Mouse (Mus musculus): ENCODE measurements at regions not wholly inside any gene's neighbourhood (a gene's known extent, or its start where the extent isn't known, plus 50 kb on each side); places are given as distances from the start of the nearest gene placed in this dataset.
"Not testable (repeated sequence)": the region's sequence is repeated elsewhere in the genome, so short reads cannot be mapped to it uniquely, and the experiment has no call there.

DNA sequence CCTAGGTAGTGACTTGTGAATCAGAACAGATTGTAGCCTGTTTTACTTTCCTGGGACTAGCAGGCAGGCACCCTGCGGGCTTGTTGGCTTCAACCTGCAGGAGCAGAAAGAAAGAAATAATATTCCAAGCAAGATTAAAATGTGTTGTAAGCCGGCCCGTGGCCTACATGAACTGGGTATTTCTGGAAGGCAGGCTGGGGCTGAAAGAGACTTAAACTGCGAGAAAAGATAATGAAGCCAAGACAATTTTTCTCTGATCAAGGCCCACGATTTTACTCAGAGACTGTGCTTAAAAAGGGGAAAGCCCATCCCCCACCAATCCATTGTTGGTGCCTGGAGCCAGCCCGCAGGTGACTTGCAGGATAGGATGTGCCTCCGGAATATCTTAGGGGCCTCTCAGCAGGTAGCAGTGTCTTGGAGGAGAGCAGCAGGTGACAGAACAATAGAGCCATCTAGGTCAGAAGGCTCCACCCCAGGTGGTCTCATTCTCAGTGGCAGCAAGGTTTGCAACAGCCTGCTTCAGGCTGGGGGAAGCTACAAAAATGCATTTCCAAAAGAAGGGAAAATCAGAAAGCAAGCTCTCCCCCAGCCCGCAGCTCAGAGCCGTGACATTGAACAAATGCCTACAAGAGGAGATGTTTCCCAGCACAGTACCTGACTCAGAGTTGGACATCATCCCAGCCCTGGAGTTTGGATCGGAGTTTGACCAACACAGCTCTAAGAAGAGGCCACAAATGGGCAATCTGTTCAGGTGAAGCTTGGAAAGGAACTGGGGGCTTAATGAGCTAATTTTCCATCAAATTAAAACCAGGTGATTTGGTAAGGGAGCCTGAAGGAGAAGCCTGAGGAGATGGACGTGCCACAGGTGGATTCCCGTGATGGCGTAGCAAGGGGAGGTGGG, 121.4 kb upstream of the Slc1a3 start:
- DNase-seq (ENCODE audit: low read depth, low spot score), result no peak

GRCm38 (mm10) chr15:8824861-8825260, 114.3 kb upstream of the Slc1a3 start:
- no peak for DNase-seq (ENCODE audit: low read depth, low spot score)

DNA sequence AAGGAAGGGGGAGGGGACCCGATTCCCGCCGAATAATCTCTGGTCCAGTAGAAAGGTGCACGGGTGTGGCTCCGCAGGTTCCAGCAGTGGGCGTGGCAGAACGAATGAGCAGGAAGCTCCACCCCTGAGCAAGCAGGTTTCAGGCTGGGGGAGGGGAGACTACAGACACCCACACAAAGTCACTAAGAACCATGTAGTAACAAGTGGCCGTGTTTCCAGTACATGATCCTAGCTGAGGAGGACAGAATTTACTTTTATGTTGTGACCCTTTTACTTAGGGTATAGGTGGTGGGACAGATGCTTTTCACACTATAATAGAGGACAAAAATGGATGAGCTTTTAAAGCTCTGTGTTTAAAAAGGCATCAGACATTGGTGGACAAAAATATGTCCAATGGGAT, 112.2 kb upstream of the Slc1a3 start:
- not testable (repeated sequence) for DNase-seq (ENCODE audit: low read depth, low spot score)

DNA sequence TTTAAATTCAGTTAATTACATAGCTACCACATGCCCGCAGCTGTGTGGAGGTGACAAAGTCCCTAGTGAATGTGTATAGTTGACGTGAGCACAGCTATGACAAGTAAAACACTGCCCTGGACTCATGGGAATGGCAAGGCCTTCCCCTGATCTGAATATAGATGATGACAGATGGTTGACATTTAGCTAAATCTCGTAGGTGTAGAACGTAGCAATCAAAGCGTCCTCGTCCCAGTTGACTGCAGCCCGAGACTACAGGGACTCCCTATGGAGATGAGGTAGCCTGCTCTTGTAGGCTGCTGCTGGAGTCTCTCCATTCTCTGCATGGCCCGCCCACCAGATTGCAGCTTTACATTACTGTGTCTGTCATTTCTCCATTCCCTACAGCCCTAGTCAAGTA, 107.0 kb upstream of the Slc1a3 start:
- no peak for DNase-seq (ENCODE audit: low read depth, low spot score)

GRCm38 (mm10) chr15:8816501-8817368, 106.2 kb upstream of the Slc1a3 start:
- DNase-seq (ENCODE audit: low read depth, low spot score), result peak; percentile 25

- no peak for DNase-seq (ENCODE audit: low read depth, low spot score)
Measured at GRCm38 (mm10) chr15:8815958-8816357, 105.4 kb upstream of the Slc1a3 start.

- peak; percentile 30 for DNase-seq (ENCODE audit: low read depth, low spot score)
Measured at GRCm38 (mm10) chr15:8815277-8815676, 104.7 kb upstream of the Slc1a3 start.

DNA sequence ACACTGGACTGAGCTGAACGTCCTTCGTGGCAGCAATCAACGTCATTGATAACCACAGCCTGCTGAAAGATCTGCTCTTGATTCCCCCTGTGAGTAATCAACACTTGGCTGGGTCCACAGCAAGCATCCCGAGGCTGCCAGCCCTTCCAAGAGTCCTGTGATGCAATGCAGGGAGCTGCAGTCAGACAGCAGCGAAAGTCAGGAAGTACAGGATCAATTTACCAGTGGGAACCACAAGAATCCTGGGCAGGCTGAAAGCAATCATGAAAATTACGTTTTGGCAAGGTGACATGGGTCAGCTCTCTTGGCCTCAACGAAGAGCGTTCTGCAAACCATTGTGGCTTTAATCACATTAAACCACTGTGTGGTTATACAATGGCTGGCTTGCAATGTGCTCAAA, 95.8 kb upstream of the Slc1a3 start:
- DNase-seq (ENCODE audit: low read depth, low spot score), result no peak

DNA sequence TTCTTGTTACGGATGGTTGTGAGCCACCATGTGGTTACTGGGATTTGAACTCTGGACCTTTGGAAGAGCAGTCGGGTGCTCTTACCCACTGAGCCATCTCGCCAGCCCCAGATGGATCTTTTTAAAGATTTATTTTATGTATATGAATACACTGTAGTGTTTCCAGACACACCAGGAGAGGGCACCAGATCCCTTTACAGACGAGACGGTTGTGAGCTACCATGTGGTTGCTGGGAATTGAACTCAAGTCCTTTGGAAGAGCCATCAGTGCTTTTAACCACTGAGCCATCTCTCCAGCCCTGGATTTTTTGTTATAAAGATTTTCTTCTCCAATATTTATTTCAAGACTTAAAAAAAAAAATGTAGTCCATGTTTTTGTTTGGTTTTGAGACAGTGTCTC, 95.0 kb upstream of the Slc1a3 start:
- not testable (repeated sequence) for DNase-seq (ENCODE audit: low read depth, low spot score)

DNA sequence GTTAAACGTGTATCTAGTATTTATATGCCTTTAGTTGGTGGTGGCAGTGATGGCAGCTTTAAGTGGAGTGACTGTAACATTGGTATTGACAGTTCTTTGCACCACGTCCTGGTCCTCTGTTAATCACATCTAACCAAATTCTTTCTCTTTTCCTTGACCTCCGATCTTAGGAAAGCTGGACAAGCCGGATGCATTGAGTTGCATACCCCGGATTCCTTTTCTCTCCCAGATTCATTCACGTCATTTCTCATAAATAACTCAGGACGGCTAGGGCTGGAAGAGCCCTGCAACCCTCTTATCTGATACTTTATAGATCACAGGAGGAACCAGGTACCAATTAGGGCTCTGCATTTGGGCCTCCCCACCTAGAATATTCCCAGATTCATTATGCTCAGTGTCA, 91.5 kb upstream of the Slc1a3 start:
- DNase-seq (ENCODE audit: low read depth, low spot score), result peak; percentile 33

DNA sequence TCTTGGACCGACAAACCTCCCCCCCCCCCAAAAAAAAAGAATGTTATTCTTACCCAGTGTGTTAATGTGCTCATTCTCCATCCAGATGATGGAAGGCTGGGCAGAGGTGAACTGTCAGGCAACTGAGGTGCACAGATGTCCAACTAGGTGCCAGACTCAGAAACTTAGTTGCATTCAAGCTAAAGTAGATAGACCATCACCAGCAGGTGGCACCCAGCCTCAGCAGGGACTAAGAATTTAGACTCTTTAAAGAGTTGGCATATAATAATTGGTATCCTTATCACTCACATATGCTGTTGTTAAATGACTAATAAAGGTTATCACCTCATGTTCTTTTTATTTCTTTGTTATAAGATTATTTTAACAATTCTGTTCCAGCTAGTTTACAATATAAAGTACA, 86.5 kb upstream of the Slc1a3 start:
- DNase-seq (ENCODE audit: low read depth, low spot score), result no peak

DNA sequence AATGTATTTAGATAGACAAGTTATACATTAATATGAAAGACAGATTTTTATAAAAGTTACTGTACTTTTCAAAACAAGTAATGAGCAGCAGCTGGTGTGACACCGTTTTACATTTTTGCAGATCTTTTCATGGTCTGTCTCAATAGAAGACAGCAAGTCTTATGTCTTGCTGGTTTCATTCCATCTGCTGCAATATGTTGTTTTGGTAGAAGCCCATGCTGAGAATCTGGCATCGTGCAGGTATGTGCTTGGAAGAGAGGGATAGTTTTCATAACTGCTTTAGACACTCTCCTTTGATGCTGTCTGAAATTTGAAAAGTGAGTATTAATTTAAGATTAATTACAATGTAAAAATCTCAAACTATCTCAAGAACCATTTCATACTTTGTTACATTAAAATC, 81.5 kb upstream of the Slc1a3 start:
- DNase-seq (ENCODE audit: low read depth, low spot score), result no peak

DNA sequence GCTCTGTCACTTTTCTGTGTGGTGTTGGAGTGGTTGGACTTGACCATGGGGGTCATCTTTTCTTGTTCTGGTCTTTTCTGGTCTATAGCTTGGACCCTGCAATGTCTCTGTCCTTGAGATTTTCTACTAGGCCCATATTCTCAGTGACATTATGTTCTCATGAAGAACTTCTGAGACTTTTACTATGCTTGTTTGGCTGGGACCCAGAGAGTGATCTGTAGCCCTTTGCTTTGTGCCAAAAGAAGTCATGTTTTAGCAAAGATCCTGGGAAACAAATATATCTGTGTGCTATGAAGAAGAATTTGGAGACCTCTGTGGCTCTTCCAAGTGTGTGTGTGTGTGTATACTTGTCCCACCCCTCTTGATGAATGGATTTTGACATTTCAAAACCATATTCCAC, 79.4 kb upstream of the Slc1a3 start:
- no peak for DNase-seq (ENCODE audit: low read depth, low spot score)

- no peak for DNase-seq (ENCODE audit: low read depth, low spot score)
Measured at GRCm38 (mm10) chr15:8789000-8789399, 78.4 kb upstream of the Slc1a3 start.

DNA sequence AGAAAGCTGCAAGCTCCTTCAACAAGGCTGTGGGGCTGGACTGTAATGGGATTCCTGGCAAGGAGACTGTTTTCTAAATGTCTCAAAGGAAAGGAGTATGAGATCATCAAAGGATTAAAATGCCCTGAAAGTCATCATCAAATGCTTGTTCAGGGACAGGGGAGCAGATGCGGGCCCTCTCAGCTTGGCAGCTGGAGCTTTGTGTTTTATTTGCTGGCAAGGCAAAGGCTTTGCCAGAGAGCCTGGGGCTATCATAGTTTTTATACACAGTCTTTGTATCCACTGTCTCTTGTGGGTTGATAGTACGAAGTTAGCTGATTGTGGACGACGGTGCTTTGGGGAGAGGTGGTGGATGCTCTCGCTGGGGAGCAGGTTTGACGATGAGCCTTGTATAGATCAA, 75.0 kb upstream of the Slc1a3 start:
- DNase-seq (ENCODE audit: low read depth, low spot score), result no peak

DNA sequence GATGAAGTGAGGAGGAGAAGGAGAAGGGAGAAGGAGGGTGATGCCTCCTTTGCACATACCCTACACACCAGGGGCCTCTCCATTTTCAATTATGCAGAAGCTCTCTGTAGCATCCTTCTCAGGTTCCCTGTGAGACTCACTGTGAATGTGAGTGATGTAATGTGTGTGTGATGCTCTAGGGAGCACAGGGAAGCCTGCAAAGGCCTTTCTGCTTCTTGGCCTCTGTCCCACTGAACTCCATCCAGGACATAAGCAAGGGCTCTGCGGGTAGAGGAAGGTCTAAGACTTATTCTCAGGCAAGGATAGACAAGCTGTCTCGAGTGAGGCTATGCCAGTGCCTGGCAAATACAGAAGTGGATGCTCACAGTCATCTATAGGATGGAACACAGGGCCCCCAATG, 73.0 kb upstream of the Slc1a3 start:
- DNase-seq (ENCODE audit: low read depth, low spot score), result no peak

- DNase-seq (ENCODE audit: low read depth, low spot score), result no peak
Measured at GRCm38 (mm10) chr15:8783036-8783435, 72.5 kb upstream of the Slc1a3 start.

- no peak for DNase-seq (ENCODE audit: low read depth, low spot score)
Measured at GRCm38 (mm10) chr15:8782131-8782507, 71.6 kb upstream of the Slc1a3 start.

GRCm38 (mm10) chr15:8781159-8782130, 70.9 kb upstream of the Slc1a3 start:
- DNase-seq (ENCODE audit: low read depth, low spot score), result peak; percentile 56

DNA sequence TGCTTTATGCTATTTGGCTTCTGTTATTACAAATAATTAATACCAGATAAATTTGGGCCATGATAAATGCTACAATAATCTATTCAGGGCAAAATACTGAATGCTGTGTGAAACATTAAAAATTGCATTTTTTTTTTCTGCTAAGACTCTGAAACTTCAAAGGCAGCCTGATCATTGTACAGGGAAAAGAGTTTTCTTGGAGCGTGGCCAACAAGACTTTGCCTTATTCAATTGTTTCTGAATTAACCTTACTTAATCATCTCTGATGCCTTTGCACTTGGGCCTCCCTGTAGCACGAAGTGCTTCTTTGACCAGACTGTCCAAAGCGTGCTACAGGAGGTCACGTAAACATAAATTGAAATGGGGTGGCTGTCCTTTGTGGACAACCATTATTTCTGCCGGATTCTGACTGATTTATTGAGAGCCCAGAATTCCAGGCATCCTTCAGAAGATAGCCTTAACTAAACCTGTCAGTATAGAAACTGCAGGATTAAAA, 69.9 kb upstream of the Slc1a3 start:
- peak; percentile 37 for DNase-seq (ENCODE audit: low read depth, low spot score)
